Mouse (Mus musculus) 3T3-L1 (cell line): ENCODE measurements around the gene Lipa.

Experiments
- DNase-seq: peaks from one replicate; pipeline ENCODE4 v3.0.0-alpha.2; 2015; ENCODE audit warnings: low read depth, low spot score

The Lipa gene

DNA sequence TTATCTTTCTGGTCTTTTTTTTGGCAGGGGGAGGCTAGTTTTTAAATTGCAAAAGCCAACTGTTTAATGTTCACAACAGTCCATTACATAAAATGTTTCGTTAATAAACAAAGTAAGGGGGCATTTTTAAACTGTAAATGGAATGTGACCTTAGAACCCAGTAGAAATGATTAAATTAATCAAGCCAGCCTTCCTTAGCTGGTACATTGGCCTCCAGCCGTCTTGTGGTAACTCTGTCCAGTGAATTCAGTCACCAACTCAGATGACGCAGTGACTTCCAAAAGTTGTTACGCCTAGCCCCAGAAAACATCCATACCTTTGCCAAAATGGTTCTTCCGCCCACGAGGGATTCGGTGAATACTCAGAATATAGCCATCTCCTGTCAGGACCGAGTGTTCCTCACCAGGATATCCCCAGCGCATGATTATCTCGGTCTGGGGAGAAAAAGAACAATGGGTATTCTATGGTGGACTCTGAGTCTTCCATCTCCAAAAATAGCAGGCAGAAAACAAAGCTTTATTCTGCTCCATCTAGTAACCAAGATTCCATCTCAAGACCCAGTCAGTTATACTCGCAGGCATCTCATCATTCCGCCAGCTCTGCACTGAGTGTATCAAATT lies 4.1 kb downstream of the Lipa start:
- no peak for DNase-seq

DNA sequence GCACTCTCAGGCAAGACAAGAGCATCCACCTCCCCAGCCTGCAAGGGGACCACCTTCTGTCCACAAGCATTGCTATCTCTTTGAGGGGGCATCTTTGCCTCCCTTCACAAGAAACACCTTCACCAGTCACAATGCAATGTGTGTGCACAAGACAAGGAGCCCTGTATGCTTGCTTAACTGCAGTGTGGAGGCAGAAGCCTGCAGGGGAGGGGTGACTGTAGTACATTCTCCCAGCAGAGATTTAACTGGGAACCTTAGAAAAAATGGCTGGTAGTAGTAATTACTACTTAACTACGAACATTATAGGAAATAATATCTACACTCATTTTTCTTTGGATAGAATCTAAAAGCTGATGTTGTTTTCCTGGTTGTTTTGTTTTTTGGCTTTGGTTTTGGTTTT lies 5.3 kb downstream of the Lipa start:
- no peak for DNase-seq

DNA sequence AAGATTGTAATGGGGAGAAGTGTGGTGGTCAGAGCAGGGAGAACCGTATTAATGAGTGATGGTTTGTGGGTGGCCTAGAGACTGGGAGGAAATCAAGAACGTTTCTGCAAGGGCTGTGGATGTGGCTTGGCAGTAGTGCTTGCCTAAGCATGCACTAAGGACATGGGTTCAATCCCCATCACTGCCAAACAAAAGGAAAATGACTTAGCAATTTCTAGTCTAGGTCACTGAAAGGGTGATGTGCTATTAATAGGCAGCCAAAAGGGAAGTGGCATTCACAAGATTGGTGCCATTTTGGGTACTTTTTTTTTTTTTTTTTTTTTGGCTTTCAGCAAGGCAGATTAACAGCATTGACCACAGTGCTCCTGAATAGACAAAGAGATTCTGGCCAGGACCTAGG lies 5.9 kb downstream of the Lipa start:
- no peak for DNase-seq

DNA sequence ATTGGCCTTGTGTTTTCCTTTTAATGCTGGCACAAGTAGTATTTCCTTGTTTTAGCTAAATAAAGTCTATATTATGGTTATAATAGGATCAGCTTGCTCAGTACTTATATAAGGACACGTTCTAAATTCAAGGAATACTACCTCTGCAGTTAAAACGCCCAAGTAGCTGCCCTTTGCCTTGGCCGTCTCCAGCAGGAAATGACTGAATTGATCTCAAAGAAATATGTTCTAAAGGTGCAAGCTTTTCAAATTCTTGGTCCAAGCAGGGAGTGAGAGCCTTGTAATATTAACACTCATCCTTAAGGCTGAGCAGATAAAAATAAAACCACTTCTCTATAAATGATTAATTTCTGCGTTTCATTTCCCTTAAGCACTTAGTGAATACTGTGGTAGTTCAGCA lies 7.2 kb downstream of the Lipa start:
- DNase-seq = no peak

DNA sequence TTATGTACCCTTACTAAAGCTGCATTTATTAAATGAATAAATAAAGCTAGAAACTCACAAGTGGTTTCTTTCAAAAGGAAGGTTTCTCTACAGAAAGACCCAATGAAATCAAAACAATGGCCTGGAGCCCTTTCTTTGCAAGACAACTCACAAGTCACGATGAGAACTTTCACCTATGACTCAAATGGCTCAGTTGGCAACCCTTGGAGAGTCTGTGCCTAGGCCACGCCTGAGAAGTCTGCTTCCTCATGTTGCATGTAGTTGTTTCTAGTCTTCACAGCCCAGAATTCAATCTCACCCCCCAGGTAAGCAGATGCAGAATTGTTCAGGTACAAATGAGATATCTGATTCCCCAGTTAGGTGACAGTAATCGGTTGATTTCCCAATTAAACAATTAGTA lies 7.6 kb downstream of the Lipa start:
- DNase-seq = peak; percentile 71

DNA sequence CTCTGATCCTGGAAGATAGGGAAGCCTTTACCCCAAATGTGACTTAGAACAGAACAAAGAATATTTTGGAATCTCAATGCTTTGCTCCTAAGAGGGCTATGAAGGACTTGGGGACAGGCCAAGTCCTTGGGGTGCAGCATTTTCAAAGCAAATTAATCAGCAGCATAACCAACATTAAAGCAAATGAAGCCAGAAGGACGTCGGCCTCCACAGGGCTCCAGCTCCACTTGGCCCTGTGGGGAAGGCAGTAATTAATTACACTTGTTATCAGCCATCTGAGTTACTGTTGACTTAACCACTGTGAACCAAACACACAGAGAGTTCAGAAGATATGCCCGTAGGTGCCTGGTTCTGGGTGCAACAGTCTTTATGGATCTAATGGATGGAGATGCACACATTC lies 8.5 kb downstream of the Lipa start:
- no peak for DNase-seq

DNA sequence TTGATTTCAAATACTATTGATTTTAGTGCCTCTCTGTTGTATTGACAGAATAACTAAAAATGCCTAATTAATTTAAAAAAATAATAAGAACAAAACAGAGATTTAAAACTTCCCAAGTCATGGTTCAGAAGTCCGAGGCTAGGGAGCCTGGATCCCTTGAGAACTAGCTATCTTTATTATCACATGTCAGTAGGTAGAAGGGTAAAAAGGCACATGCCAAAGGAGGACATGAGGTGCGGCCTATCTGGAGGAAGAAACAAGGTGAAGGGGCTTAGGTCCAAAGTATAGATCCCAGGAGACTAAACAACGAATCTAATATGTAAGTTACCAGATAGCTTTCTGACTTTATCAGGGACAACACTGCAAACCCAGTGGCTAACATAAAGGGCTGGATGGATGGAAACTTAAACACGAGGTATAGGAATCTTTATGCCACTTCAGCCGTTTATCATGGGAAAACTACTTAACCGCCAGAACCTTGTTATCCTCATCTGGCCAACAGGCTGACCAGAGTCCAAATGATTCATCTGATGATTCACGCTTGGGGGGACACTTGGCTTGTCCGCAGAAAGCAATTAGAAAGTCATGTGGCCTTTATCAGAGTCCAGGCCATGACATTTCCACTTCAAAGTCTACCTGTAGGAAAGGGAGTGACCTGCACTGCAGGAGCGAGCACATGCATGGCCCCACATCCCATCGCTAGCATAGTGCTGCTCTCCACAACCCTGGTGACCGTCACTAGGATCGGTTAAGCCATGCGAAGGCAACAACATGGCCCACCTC lies 9.3 kb downstream of the Lipa start:
- DNase-seq = peak; percentile 83

DNA sequence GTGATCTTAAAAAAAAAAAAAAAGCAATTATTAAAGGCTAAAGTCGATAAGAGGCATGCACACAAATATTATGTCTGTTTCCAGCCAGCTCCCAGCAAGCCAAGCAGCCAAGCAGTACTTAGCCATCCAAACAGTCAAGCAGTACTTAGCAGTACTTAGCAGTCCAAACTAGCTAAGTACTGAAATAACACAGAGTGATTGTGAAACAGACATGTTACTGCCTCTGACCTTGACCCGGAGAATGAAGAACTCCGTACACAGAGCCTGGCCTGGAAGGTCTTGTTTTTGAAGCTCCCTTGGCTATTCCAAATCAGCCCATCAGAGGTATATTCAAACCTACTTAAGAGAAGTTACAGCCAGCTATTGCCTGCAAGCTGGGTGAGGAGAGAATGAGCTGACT lies 10.1 kb downstream of the Lipa start:
- DNase-seq = peak; percentile 18

DNA sequence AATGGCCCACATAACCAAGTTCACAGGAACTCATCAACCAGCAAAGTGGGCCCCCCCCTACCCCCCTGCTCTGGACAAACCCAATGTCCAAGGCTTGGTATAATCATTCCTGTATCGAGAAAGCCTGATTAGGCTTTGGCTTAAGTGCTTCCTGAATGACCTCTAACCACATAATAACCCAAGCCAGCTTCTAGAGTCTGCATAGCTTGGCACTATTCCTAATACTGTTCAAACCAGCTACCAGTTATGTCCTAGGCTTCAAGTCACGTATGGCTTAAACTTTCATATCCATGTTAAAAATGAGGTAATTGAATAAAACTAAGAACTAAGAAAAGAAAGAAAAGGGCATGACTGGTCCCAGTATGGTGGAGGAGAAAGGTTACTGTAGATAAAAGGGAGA lies 10.9 kb downstream of the Lipa start:
- DNase-seq = no peak

DNA sequence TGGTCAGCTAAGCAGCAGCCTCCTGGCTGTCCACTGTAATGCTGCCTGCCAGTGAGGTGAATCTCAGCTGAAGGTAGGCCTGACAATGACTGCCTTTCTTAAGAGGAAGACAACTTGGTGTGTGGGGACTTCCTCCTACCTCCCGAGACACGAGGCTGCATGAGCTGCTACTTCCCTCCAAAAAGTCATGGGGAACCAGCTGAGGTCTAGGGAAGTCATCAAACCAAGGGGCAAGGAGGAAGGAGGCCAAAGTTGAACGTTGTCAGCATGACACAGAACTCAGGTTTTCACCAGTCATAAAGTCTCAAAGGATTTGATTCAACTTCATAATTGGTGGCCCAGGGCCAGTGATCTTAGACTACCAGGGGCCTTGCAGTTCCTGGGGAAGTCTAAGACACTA lies 11.6 kb downstream of the Lipa start:
- no peak for DNase-seq

DNA sequence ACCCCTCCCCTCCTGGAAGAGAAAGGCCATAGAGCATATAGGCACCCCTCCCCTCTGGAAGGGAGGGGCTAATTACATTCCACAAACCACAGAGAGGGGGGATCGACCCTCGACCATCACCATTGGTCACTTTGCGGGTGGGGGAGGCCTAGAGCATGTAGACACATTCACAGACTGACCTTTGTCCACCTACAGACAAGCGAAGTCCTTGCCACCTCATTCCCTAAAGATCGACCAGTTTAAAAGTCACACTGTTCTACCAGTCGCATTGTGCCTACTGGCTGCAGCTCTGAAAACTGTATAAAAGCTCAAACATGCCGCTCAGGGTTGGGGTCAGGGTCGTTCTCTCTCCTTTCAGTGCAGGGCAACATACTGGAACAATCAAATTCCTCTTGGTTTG lies 15.7 kb downstream of the Lipa start:
- DNase-seq = no peak

DNA sequence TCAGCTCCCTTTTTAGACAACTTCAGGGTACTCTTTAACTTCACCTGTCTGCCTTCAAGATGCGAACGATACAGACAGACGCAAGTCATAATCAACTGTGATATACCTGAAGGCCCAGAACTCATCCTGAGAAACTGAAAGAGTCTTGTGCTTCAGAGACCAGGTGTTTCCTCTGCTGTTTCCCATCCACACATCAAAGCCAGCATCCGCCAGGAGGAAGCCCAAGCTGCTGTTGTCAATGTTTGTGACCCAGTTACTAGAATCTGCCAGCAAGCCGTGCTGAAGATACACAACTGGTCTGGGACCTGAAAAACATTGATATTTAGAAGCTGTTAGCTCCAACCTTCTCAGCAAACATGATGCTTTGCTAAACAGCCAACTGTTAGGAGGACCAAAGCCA lies 16.6 kb downstream of the Lipa start:
- no peak for DNase-seq

DNA sequence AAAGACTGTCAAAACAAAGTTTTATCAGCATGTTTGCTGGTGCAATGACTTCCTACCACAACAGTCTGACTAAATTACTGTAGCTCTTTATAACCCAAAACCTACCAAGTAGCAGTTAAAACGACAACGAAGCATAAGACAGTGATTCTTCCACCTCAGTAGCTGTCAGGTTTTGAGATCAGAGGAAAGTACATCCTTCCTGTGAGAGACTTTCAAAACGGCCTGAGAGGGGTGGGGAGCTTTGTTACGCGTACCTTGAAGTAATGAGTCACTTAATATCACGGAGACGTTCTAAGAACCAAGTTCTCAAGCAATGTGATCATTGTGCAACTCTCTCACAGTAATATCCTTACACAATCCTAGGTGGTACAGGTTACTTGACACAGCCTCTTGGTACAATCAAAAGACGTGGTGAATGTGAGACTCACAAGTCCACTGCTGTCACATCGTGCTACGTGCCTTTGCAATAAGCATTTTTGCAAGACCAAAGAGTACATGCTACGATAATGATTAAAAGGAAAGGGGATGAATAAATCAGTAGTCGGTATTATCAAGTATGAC lies 22.0 kb downstream of the Lipa start:
- DNase-seq = no peak

DNA sequence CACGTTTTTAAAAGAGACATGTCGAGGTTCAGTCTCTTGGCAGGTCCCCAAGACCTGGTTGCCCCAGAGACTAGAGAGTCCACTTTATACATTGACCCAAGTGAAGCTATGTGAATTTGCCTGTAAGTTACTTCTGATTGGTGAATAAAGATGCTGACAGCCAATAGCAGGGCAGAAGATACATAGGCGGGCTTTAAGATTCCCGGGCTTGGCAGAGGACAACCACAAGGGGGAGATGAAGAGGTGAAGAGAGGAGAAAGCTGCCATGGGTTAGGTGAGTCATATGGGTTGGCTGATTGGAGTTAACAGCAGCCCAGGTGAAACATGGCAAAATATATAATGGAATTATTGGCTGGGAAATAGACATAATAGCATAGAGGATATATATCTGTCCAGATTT lies 26.5 kb downstream of the Lipa start:
- DNase-seq = peak; percentile 97

DNA sequence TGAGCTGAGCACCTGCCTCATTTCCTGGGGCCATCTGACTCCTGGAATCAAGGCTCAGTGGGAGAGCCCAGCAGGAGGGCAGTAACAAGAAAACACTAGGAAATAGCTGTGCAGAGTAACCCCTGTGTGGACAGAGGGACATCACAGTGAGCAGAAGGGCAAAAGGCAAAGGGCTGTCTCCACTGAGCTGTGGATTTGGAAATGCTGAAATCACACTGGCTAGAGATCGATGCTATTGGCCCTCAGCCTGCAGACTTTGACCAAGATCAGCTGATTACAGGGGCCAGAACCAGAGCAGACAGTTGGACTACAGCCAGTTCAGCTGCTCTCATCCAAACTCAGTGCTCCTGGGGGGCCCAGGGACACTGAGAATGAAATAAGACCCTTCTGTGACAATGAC lies 30.9 kb downstream of the Lipa start:
- no peak for DNase-seq

DNA sequence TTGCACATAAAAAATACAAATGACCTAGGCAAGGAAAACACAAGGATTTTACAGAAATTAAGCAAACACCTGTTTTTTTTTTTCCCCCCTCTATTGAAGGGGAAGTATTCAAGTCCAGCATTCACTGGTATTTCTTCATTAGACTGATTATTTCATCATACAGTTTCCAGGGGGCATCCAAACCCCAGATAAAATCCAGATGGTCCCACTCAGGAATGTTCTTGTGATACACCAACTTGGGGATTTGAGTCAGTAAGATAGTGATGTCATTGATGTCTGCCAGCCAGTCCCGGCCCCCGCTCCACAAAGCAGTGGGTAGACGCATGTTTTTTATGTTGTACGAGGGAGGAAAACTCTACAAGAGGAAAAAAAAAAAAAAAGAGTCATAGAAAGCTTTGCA lies 33.4 kb downstream of the Lipa start:
- DNase-seq = peak; percentile 44

DNA sequence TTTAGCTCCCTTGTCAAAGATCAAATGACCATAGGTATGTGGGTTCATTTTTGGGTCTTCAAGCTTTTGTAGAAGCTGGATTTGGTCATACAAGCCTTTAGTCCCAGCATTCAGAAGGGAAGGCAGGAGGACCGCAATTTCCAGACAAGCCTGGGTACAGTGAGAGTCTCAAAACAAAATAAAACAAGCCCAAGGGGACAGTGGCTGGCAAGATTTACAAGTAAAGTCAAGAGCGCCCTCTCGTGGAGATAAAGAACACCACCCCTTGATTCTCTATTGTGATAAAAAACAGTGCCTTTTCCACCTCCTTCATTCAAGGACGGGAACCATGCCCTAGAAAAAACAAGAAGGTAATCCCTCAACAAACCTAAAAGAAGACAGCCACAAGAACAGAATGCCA lies 43.7 kb downstream of the Lipa start:
- DNase-seq = peak; percentile 91

DNA sequence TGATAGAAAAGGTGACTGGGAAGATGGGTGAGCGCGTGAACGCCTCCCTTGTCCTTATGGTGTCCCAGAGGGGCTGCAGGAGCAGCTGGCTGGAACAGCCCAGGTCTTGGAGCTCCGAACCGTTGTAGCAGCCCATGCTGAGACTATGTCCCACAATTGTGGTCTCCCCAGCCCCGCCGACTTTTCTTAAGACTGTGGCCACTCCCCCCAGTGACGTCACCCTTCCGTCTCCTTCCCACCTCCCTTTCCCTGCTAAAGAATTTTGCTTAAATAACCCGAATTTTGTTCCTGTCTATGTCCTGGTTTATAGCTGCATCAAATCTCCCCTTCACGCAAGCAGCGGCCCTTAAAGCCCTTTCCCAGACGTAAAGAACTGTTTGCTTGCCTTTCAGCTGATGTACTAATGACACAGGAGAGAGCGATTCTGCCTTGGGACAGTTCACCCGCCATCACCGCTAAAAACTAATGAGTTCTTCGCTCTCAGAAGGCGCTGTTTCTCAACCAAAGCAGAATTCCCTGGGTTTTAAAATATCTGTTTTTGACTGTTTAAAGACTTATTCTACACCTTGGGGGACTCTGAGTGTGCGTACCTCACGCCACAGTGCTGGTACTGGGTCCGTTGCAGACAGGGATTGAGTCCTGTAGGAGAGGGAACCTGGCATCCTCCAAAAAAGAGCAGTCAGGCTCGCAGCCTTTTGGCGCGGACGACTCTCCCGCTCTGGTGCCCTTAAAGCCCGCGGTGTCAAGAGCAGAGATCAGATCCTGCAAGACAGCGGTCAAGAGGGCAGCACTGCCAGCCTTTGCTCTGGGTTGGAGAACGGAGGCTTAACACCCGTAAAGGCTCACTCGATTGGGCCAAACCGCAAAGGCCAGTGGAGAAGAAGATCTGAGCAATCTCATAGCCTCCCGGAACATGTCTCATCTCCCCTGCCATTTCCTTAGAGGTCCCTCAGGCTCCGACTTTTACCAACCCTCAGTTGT lies 52.0 kb downstream of the Lipa start, which contains the start of gene Ch25h:
Ch25h (minus strand) TSS at position 174 of the 981 bp plus-strand sequence.
- DNase-seq = no peak

DNA sequence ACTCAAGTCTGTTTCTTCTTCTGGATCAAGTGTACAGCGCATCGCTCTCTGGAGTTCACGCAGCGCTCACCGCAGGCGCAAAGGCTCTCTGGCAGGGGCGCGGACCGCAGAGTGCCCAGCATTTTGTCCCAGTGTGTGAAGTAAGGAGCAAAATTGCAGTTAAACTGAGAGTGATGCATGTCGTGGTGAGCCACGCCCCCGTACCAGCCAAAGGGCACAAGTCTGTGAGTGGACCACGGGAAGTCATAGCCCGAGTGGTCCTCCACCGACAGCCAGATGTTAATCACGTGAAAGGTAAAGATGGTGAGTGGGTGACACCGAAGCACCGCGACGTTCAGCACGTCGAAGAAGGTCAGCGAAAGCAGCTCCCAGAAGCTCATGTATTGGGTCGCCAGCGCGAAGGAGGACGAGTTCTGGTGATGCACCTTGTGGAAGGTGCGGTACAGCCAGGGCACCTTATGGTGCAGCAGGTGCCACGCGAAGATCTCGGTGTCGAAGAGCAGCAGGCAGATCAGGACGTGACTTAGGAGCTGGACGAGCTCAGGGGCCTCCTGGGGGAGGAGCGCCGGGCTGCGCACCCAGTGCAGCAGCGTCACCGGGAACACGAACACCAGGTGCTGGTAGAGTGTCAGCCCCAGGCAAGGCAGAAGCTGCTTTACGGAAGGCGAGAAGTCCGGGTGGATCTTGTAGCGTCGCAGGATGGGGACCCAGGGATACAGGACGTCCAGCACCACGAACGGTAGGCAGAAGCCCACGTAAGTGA lies 52.9 kb downstream of the Lipa start:
- DNase-seq = no peak

DNA sequence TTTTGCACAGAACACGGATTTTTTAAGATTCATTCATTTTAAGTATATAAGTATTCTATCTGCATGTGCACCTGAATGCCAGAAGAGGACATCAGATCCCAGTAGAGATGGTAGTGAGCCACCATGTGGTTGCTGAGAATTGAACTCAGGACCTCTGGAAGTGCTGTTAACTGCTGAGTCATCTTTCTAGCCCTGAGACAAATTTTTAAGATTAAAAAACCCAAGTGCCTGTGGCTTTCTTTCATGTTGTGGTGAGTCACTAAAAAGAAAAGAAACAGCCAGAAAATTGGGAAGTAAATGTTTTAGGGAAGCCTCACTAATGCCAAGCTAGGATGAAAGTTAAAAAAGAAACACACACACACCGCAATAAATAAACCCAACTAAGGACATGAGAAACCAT lies 55.6 kb downstream of the Lipa start:
- peak; percentile 72 for DNase-seq

DNA sequence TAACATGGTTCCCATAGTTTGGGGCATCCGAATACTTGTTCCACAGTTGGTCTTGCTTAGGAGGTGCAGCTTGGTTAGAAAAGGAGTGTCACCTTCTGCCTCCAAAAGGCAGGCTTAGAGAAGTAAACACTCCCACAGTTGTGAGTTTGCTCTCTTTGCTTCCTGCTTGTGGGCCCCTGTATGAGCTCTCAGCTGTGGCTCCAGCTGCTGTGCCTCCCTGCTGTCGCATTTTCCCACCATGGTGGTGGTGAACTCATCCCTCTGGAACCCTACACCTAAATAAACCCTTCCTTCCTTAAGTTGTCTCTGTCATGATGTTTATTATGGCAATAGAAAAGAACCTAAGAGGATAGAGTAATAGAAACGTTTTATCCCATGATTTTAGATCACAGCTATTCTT lies 58.5 kb downstream of the Lipa start:
- no peak for DNase-seq
